Mouse (Mus musculus): ENCODE data around the gene Fer1l5.

Gene Fer1l5

DNA sequence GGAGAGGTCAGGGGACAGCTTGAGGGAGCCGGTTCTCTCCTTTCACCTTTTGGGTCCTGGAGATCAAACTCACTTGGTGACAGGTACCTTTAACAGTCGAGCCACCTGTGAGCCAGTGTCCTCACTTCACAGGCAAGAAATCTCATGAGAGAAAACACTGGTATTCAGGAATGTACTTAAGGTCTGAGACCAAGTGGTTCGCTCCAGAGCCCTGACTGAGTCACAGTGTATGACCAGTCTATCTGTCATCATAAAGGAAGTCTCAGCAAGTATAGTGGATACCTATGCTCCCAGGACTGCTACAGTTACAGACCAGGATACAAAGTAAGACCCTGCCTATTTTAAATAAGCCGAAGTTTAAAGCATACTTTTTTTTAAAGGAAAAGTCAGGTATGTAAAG is 60.9 kb downstream of the Fer1l5 start:
- DNase-seq (ENCODE audit: low read depth, low spot score), result no peak

DNA sequence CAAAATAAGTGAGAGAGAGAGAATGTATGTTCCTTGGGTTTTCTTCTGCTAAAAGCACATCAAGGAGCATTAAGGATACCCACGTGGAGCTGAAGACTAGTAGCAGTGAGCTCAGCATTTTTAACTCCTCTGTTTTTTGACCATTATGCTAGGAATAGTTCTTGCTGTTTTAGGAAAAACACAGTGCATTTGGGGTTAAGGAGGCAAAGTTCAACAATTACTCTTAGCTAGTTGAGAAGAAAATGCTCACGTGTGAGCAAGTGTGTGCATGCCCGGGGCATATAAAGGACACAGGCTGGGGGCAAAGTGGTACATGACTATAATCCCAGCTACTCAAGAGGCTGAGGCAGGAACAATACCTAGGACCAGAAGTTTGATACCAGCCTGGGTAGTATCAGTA is 61.5 kb downstream of the Fer1l5 start:
- no peak for DNase-seq (ENCODE audit: low read depth, low spot score)

DNA sequence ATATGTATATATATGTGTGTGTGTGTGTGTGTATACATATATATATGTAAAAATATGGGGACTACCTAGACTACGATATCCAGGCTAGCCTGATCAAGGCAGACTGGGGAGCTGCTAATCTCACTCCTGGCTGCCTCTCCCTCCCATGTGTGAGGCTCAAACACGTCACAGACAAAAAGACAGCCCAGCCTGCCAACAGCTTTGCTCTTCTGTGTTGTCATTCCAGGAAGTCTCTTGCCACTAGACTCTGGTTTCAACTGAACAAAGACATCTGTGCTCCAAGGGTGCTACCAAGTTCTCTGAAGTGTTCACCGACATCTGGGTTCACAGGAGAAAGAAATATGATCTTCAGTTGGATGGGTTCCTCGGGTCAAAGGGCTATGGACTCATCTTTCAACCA is 63.0 kb downstream of the Fer1l5 start:
- DNase-seq (ENCODE audit: low read depth, low spot score), result no peak

DNA sequence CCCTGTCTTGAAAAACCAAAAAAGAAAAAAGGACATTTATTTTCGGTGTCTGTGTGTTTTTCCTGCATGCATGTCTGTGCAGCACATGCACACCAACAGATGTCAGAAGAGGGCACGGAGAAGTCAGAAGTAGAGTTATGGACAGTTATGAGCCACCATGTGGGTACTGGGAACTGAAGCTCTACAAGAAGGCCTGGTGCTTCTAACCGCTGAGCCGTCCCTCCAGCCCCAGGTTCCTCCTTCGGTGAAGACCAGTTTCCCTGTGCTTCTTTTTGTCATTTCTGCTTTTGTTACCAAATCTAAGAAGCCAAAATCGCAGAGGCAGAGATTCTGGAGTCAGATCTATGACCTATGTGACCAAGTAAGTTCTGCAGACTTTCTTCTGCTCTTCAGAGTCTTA is 64.4 kb downstream of the Fer1l5 start:
- DNase-seq (ENCODE audit: low read depth, low spot score), result no peak

DNA sequence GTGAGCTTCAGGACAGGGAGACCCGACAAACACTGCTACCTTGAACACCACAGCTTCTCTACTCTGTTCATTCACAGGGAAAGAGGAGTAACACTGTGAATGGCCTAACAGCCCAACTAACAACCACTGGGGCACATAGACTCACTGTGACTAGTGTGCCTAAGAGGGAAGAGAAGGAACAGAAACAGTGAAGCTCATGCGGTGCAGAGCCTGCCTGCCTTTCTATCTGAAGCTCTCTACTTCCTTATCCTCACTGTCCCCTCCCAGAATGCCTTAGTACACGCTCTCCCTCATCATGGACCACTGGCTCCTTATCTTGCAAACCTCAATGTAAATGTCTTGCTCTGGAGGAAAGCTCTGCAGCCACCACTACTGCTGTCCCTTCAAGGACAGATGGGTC is 65.1 kb downstream of the Fer1l5 start:
- no peak for DNase-seq (ENCODE audit: low read depth, low spot score)

DNA sequence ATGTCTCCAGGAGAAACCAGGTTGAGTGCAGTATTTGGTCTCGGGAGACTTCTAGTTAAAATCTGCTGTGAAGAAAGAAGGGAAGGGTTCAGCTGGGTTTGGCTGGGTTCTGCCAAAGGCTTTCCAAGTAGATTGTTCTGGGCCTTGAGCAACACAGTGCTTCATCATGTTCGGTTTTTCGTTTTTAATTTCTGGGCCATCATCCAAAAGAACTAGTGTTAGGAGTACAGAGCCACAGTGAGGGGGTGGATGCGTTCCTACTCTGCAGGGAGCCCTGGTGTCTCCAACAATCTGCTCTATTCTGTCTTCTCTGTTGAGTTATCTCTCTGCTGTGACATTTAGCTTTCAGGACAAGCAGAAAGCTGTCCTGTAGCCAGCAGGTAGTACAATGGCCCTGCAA is 69.0 kb downstream of the Fer1l5 start:
- no peak for DNase-seq (ENCODE audit: low read depth, low spot score)

DNA sequence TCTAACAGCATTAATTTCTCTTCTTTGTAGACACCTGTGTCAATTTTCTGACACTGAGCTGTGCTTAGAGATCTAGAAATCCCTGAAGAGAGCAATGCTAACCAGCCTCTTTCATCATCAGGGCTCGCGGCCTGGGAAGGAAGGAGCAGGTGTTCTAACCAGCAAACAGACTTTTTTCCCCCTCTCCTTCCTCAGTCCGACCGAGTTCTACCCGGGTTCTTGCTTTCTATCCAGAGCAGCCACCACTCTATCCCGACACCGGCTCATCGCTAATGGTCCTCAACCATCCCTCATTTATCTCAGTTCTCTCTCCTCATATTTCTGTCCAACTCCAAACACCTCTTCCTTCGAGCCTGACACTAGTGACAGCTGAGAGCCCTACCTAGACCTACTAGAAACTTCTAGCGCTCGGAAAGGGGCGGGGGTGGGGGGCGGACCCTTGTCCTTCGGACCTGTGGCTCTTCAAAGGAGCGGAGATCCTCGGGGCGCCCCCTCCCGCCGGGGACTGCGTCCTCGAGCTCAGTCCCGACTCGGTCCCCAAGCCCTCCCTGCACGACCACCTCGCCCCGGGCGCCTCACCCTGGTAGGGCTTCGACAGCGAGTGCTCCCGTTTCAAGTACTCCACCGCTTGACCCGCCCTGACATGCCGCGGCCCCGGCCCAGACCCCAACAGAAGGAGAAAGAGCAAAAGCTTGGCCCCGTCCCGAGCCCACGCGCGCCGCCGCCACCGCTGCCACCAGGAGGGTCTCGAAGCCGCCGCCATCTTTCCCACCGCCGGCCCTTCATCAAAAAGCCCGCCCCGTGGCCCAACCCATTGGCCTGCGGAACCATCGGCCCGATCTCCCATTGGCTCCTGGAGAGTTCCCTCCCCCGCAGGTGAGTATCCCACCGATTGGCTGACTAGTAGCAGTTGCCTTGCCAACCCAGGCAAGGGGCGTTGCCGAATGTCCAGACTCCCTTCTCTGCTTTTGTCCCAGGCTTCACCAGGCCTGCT is 72.7 kb downstream of the Fer1l5 start, which contains the start of gene Lman2l:
Gene Lman2l (minus strand): TSS at position 801 of the 994 bp plus-strand sequence.
- peak; percentile 89 for DNase-seq (ENCODE audit: low read depth, low spot score)

DNA sequence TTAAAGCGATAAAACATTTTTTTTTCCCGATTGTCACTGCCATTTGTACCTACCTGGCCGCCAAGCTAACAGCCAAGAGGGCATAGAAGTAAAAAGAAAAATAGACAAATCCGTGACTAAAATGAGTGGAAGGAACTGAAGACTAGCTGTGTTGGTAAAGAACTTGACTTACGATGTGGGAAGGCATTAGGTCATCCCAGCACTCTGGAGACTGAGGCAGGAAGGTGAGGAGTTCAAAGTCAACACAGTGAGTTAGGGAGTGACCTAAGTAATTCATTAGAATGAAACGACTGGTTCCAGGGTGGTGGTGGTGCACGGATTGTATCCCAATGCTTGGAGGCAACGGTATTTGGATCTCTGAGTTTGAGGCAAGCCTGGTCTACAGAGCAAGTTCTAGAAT is 73.4 kb downstream of the Fer1l5 start:
- DNase-seq (ENCODE audit: low read depth, low spot score), result no peak

DNA sequence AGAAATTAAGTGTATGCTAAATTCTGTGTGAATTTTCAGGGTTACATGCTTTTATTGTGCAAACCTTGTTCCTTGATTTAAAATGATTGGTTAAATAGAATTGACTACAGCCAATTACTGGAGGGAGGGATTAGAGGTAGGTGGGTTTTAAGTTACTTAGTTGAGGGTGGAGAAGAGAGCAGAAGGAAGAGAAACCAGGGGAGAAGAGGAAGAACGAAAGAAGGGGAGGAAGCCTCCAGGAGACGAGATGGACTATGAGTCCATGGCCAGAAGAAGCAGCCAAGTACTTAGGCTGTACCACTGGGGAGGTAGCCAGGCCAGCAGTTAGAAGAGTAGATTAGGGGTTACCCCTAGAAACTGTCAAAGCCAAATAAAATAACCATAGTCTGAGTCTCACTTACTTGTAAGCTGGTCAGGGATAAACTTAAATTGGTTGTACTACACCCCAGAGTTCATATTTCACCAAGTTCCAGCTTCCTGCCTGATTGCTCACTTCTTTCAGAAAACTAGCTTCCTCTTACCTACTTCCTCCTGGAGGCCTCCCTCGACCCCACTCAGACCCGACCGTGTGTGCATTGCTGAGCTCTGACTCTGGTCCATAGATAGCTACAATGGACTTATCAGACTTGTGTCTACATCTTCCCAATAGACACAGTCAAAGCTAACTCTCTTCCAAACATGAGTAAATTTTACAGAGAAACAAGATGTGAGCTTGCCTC is 74.2 kb downstream of the Fer1l5 start:
- no peak for DNase-seq (ENCODE audit: low read depth, low spot score)

DNA sequence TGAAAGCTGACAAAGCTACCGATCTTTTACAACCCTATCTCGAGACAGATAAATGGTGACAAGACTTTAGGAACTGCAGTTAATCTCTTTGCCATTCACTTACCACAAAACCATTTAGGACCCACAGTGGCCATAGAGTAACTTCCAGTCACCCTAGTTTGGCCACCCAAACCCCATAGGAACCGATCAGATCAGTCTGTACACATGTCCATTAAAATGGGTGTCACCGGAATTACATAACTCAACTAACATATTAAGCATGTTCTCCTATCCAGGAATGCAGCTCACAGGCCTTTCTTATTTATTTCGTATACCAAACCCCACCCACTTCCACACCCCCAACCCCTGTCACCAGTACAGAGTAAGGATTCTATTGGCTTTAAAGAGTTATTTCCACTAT is 74.8 kb downstream of the Fer1l5 start:
- DNase-seq (ENCODE audit: low read depth, low spot score), result no peak

DNA sequence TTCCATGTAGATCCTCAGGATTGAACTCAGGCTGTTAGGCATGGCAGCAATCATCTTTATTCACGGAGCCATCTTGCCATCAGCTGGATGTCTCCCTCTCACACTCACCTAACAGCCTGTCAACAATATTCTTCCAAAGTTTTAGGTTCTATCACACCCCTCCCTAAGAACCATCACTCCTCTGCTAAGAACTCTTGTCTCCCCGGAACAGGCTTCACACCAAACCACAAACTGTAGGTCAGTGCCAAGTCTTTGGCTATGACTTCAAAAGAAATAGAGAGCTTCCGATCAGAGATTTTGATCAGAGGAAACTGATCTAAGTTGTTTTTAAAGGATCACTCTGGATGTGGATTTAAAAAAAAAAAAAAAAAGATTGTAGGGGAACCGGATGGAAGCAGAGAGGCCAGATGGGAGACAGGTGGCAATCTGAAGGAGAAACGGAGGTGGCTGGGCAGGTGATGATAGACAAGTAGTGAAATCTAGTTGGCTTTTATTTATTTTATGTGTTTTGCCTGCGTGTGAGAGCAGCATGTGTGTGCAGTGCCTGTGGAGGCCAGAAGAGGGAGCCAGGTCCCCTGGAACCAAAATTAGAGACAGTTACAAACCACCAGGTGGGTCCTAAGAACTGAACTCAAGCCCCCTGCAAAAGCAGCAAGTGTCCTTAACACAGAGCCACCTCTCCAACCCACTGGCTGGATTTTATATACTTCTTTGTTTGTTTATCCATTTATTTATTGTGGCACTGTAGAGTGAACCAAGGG is 82.1 kb downstream of the Fer1l5 start:
- DNase-seq (ENCODE audit: low read depth, low spot score), result no peak

DNA sequence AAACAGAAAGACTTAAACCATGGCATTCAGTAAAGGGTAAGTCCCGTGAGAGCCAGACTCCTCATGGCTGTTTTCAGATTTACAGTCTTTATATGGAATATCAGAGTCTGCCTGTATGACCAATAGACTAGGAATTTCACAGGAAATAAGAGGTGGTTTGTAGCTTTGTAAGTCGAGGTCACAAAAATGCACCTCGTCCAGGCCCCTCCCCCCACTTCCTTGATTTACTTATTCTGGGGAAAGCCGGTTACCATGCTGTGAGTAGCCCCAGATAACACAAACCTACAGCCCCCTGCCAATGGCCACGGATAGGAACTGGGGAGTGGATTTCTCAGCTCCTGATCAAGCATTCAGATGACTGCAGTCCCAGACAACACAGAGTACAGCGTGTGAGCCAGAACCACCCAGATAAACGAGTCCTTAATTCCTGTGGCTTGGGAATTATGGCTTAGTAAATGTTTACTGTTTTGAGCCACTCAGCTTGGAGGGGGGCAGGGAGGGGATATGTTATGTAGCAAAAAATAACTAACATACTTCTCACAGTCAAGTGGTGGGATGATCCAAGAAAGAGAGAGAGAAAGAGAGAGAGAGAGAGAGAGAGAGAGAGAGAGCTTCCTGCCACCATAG is 85.4 kb downstream of the Fer1l5 start:
- no peak for DNase-seq (ENCODE audit: low read depth, low spot score)

DNA sequence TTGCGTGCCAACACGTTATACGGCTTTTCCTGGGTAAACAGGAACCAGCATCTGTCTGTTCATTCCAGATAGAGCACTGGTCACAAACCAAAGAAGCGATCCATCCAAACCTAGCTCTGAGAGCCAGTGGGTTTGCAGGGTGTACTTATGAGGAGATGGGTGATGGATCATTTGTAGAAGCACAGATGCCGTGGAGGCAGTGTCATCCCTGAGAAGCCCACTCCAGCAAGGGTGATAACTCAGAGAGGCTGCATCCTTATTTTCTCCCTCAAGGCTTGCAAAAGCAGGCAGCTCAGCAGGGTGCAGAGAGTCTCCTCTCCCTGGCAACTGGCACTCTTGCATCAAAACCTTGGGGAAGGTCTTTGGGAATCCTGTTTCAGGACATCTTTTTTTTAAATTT is 86.1 kb downstream of the Fer1l5 start:
- DNase-seq (ENCODE audit: low read depth, low spot score), result no peak

DNA sequence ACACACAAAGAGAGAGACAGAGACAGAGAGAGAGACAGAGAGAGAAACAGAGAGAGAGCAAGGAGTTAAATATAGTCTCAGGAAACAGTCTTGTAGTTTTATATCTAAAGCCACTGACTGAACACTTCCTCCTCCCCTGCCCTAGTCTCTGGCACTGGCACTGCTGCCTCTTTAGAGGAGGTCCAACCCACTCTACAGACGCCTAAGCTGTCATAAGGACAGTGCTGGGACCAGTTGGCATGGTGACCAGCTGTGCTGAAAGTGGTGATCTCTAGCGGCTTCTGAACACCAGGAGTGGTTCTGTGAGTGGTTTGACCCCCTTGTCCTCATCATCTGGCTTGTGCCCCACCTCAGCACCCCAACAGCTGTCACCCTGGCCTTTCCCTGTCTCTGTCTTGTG is 89.7 kb downstream of the Fer1l5 start:
- DNase-seq (ENCODE audit: low read depth, low spot score), result no peak

DNA sequence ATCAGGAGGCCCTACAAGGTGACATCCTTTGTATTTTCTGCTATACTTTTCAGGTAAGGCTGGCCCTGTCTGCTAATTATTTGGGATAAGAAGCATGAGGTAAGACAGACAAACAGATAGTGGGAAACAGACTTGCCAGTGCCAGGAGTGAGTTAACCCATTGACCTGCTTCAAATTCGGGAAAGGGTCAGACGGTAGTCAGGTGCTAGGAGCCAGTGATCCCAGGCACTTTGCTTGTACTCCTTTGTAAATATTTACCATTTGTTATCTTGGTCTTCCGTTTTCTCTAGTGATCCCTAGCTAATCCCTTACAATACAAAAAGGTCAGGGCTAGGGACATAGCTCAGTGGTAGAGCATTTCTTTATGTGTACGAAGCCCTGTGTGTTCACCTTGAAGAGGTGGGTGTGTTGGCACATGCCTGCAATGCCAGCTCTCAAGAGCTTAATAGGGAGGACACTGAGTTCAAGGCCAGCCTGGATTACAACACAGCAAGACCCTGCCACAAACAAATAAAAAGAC is 93.6 kb downstream of the Fer1l5 start:
- DNase-seq (ENCODE audit: low read depth, low spot score), result no peak

DNA sequence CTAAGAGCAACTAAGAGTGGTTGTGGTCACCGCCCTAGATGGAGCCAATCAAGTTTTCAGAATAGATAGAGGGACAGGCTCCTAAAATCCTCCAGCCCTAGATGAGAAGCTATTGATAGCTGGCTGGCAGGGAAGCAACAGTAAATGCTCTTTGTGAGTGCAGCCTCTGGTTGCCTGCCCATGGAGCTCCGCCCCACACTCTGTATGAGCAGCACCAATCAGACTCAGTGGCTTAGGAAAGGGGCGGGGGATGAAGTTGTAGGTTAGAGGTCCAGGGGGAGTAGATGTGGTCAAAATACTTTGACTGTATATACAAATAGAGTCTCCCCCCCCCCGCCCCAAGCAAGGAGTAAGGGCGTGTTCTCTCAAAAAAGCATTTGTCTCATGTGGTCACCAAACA is 95.4 kb downstream of the Fer1l5 start:
- DNase-seq (ENCODE audit: low read depth, low spot score), result no peak

DNA sequence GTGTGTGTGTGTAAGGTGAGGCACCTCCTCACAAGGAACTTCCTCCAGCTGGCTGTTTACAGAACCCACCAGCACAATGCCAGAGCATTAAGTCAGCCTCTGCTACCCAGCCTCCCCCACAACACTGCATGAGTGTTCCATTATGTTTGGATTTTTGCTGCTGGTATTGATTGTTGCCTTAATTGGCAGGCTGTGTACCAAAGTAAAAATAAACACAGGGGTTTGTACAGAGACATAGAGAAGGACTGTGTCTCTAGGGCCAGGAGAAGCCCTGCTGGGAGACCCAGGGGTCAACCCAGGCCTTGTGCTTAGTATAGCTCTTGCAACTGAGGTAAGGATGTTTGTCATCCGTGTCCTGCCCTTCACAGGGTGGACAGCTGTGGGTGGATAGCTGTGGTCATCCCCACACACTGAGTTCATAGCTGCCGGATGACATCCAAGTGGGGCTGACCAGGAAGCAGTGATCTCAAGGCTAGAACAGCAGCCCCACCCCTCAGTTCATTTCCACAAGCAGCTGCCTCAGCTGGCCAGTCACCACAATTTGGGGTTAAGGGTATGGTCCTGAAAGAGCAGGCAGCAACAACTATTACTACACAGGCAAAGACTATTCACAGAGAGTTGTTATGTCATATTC is 97.8 kb downstream of the Fer1l5 start:
- no peak for DNase-seq (ENCODE audit: low read depth, low spot score)

DNA sequence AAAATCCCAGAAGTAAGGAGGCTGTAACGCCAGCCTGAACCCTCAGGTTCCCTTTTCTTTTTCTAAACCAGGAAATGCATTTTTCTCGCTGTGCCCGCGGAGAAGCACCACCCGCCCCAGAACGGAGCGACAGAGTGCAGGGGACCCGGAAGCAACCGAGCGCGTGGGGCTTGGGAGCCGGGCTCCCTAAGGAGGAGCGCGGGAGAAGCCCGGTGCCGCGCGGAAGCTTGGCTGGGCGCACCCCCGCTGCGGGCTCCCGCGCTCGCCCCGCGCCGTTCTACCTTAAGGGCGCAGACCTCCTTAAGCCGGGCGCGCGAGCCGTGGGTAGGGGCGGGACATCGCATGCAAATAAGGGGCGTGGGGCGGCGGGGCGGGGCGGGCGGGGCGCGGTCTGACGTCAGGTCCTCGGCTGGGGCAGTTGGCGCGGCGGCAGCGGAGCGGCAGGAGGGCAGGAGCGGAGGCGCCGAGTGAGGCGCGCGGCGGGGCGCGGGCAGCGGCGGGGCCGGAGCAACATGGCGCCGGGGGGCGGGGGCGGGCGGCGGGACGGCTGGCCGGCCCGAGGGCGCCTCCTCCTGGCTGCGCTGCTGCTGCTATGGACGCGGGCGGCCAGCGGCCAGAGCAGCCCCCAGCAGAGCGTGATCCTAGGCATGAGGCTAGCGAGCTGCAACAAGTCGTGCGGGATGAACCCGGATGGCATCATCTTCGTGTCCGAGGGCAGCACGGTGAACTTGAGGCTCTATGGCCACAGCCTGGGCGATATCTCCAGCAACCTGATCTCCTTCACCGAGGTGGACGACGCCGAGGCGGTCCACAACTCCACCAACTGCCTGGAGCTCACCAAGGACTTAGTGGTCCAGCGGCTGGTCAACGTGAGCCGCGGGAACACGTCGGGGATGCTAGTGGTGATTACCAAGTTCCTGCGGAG is 99.4 kb downstream of the Fer1l5 start, which contains the start of gene Cnnm4:
Gene Cnnm4 (plus strand): TSS at position 440 of the 925 bp plus-strand sequence.
- DNase-seq (ENCODE audit: low read depth, low spot score), result peak; percentile 71

Measured in c-Kit-negative CD71-positive TER-119-positive erythroid progenitor cells, embryonic 14.5 days (primary cell).